Mouse (Mus musculus) MEL (cell line): ENCODE measurements around the gene Habp2.

ENCODE experiments used
- CTCF ChIP-seq, 3 experiments: IDR thresholded peaks in 2 of 3; conservative IDR thresholded peaks in 1 of 3; 2 replicates each; pipeline ENCODE4 v1.5.1; 2011 to 2012; ENCODE audit warnings: low read length in 3 of 3, low read depth in 2 of 3, mild to moderate bottlenecking in 2 of 3, improper control_type of control experiment in 1 of 3, inconsistent platforms in 1 of 3, mixed read lengths in 1 of 3, moderate library complexity in 1 of 3; ENCODE audit not compliant: control insufficient read depth in 1 of 3, insufficient read depth in 1 of 3, poor library complexity in 1 of 3, severe bottlenecking in 1 of 3
- HCFC1 ChIP-seq: IDR thresholded peaks from 2 replicates; pipeline ENCODE4 v1.6.1; 2012; ENCODE audit warnings: low read depth, mild to moderate bottlenecking, inconsistent platforms, low read length, improper control_type of control experiment, moderate library complexity
- POLR2A ChIP-seq, 2 experiments: IDR thresholded peaks; 2 replicates each; pipeline ENCODE4 v1.6.1; 2011 to 2012; ENCODE audit warnings: low read length in 2 of 2, mild to moderate bottlenecking in 2 of 2, control low read depth in 1 of 2, improper control_type of control experiment in 1 of 2, low read depth in 1 of 2, moderate library complexity in 1 of 2; ENCODE audit not compliant: control insufficient read depth in 1 of 2, insufficient read depth in 1 of 2, poor library complexity in 1 of 2

DNA sequence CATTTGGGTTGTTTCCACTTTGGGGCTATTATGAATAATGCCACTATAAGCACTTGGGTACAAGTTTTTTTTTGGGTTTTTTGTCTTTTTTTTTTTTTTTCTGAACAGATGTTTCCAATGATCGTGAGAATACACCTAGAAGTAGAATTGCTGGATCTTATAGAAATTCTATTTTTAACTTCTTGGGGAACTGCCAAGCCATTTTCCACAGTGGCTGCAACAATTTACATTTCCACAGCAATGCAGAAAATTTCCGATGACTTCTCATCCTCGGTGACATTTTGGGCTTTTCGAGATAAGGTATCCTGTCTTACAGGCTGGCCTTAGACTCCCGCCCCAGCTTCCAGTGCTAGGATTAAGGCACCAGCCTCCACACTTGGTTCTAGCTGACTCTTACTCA lies 41.7 kb upstream of the Habp2 start:
- TF ChIP-seq CTCF (IDR thresholded peaks at IDR 0.05 in 2 of 3, conservative IDR thresholded peaks at IDR 0.05 in 1 of 3; ENCODE audit: control insufficient read depth in 1 of 3, insufficient read depth in 1 of 3, low read depth in 2 of 3, low read length in 3 of 3, poor library complexity in 1 of 3, severe bottlenecking in 1 of 3): no peak
- TF ChIP-seq HCFC1: no peak
- no peak for TF ChIP-seq POLR2A (IDR thresholded peaks at IDR 0.05; ENCODE audit: control insufficient read depth in 1 of 2, insufficient read depth in 1 of 2, low read depth in 1 of 2, low read length in 2 of 2, poor library complexity in 1 of 2)
